Mouse (Mus musculus): ENCODE data around the gene Kcnq2. TPM values are rescaled to one million over a fixed set of nuclear protein-coding genes. Genes with fewer than 3 reads are reported as not detected.
A peak's percentile ranks its signal among the peaks of the same experiment; 100 is the strongest.

Kcnq2 gene
- polyA plus RNA-seq, 1 experiment from 2014 or later: 1.5 TPM

- Histone ChIP-seq H3K27me3 (ENCODE audit: control insufficient read depth, insufficient read depth, low read length) (peaks cover 36% of the 10 kb centered on the region), H3K9ac (replicated peaks; ENCODE audit: low read length) (no peak overlapping the region), H3K36me3 (replicated peaks; ENCODE audit: control insufficient read depth, insufficient read depth, low read depth, low read length) (no peaks in the 10 kb centered on the region), H3K4me2 (ENCODE audit: low read depth, low read length) (no peak overlapping the region), H3K4me3 (ENCODE audit: low read depth, low read length) (no peak overlapping the region), H3K27ac (replicated peaks; ENCODE audit: low read depth, low read length) (no peak overlapping the region), H3K4me1 (ENCODE audit: control insufficient read depth, insufficient read depth, low read length) (peaks cover 2% of the 10 kb centered on the region; the same call in 1 of the 2 replicates), H3K9me3 (replicated peaks; ENCODE audit: control insufficient read depth, low read length) (no peaks in the 10 kb centered on the region)
- DNase-seq (ENCODE audit: low spot score): no peak
- no peak for ATAC-seq (replicated peaks; ENCODE audit: insufficient number of reproducible peaks, low FRiP score, low TSS enrichment, low read depth)
- WGBS: 54% methylated on average over 7 of the region's 7 CpGs
These were observed 24.0 kb upstream of the Kcnq2 start for GRCm38 (mm10) chr2:181159091-181159514.

GRCm38 (mm10) chr2:181158471-181158870 is 23.4 kb upstream of the Kcnq2 start:
- peaks cover 36% of the 10 kb centered on the region for H3K27me3 ChIP-seq (ENCODE audit: control insufficient read depth, insufficient read depth, low read length)
- H3K27ac ChIP-seq (replicated peaks; ENCODE audit: low read depth, low read length): no peak overlapping the region
- no peak overlapping the region for H3K4me2 ChIP-seq (ENCODE audit: low read depth, low read length)
- no peaks in the 10 kb centered on the region for H3K36me3 ChIP-seq (replicated peaks; ENCODE audit: control insufficient read depth, insufficient read depth, low read depth, low read length)
- DNase-seq (ENCODE audit: low spot score): no peak
- H3K9ac ChIP-seq (replicated peaks; ENCODE audit: low read length): no peak overlapping the region
- no peak overlapping the region for H3K4me3 ChIP-seq (ENCODE audit: low read depth, low read length)
- ATAC-seq (replicated peaks; ENCODE audit: insufficient number of reproducible peaks, low FRiP score, low TSS enrichment, low read depth): no peak
- peaks cover 2% of the 10 kb centered on the region; the same call in 1 of the 2 replicates for H3K4me1 ChIP-seq (ENCODE audit: control insufficient read depth, insufficient read depth, low read length)
- 74% methylated on average over 2 of the region's 2 CpGs for WGBS
- H3K9me3 ChIP-seq (replicated peaks; ENCODE audit: control insufficient read depth, low read length): no peaks in the 10 kb centered on the region

- WGBS: 76% methylated on average over 6 of the region's 6 CpGs
- Histone ChIP-seq H3K9ac (replicated peaks; ENCODE audit: low read length) (no peak overlapping the region), H3K4me2 (ENCODE audit: low read depth, low read length) (no peak overlapping the region), H3K27me3 (ENCODE audit: control insufficient read depth, insufficient read depth, low read length) (peaks cover 36% of the 10 kb centered on the region), H3K4me1 (ENCODE audit: control insufficient read depth, insufficient read depth, low read length) (peaks cover 2% of the 10 kb centered on the region; the same call in 1 of the 2 replicates), H3K9me3 (replicated peaks; ENCODE audit: control insufficient read depth, low read length) (no peaks in the 10 kb centered on the region), H3K4me3 (ENCODE audit: low read depth, low read length) (no peak overlapping the region), H3K36me3 (replicated peaks; ENCODE audit: control insufficient read depth, insufficient read depth, low read depth, low read length) (no peaks in the 10 kb centered on the region), H3K27ac (replicated peaks; ENCODE audit: low read depth, low read length) (no peak overlapping the region)
- ATAC-seq (replicated peaks; ENCODE audit: insufficient number of reproducible peaks, low FRiP score, low TSS enrichment, low read depth) (no peak), DNase-seq (ENCODE audit: low spot score) (no peak)
These were observed 22.7 kb upstream of the Kcnq2 start for GRCm38 (mm10) chr2:181157716-181158302.

GRCm38 (mm10) chr2:181157180-181157579 is 22.1 kb upstream of the Kcnq2 start:
- DNase-seq (ENCODE audit: low spot score) (no peak), ATAC-seq (replicated peaks; ENCODE audit: insufficient number of reproducible peaks, low FRiP score, low TSS enrichment, low read depth) (no peak)
- Histone ChIP-seq H3K36me3 (replicated peaks; ENCODE audit: control insufficient read depth, insufficient read depth, low read depth, low read length) (no peaks in the 10 kb centered on the region), H3K9me3 (replicated peaks; ENCODE audit: control insufficient read depth, low read length) (no peaks in the 10 kb centered on the region), H3K27me3 (ENCODE audit: control insufficient read depth, insufficient read depth, low read length) (peaks cover 36% of the 10 kb centered on the region), H3K9ac (replicated peaks; ENCODE audit: low read length) (peak overlapping the region; percentile 48; the same call in 1 of the 2 replicates), H3K4me3 (ENCODE audit: low read depth, low read length) (no peak overlapping the region; the same call in 1 of the 2 replicates), H3K4me2 (ENCODE audit: low read depth, low read length) (no peak overlapping the region), H3K27ac (replicated peaks; ENCODE audit: low read depth, low read length) (no peak overlapping the region), H3K4me1 (ENCODE audit: control insufficient read depth, insufficient read depth, low read length) (peaks cover 2% of the 10 kb centered on the region; the same call in 1 of the 2 replicates)
- WGBS: 78% methylated on average over 4 of the region's 4 CpGs

GRCm38 (mm10) chr2:181156248-181157121 is 21.4 kb upstream of the Kcnq2 start, which contains the start of gene Eef1a2:
TSS of gene Eef1a2 (minus strand) at chr2:181157014.
- H3K36me3 ChIP-seq (replicated peaks; ENCODE audit: control insufficient read depth, insufficient read depth, low read depth, low read length): no peaks in the 10 kb centered on the region
- no peaks in the 10 kb centered on the region for H3K9me3 ChIP-seq (replicated peaks; ENCODE audit: control insufficient read depth, low read length)
- ATAC-seq (replicated peaks; ENCODE audit: insufficient number of reproducible peaks, low FRiP score, low TSS enrichment, low read depth): 0 out of 2 replicates have a peak, but pooled peaks have one; percentile 15
- H3K4me3 ChIP-seq (ENCODE audit: low read depth, low read length): peak within 1 kb of the TSS; percentile 30
- 4% methylated on average over 55 of the region's 55 CpGs for WGBS
- H3K27ac ChIP-seq (replicated peaks; ENCODE audit: low read depth, low read length): no peak within 1 kb of the TSS
- H3K4me2 ChIP-seq (ENCODE audit: low read depth, low read length): peak within 1 kb of the TSS; percentile 76
- H3K9ac ChIP-seq (replicated peaks; ENCODE audit: low read length): peak within 1 kb of the TSS; percentile 48
- H3K4me1 ChIP-seq (ENCODE audit: control insufficient read depth, insufficient read depth, low read length): peaks cover 2% of the 10 kb centered on the region; the same call in 1 of the 2 replicates
- DNase-seq (ENCODE audit: low spot score): peak; percentile 21
- H3K27me3 ChIP-seq (ENCODE audit: control insufficient read depth, insufficient read depth, low read length): peaks cover 36% of the 10 kb centered on the region

- Histone ChIP-seq H3K9me3 (replicated peaks; ENCODE audit: control insufficient read depth, low read length) (no peaks in the 10 kb centered on the region), H3K9ac (replicated peaks; ENCODE audit: low read length) (no peak overlapping the region), H3K27ac (replicated peaks; ENCODE audit: low read depth, low read length) (no peak overlapping the region), H3K27me3 (ENCODE audit: control insufficient read depth, insufficient read depth, low read length) (peaks cover 36% of the 10 kb centered on the region), H3K4me2 (ENCODE audit: low read depth, low read length) (no peak overlapping the region), H3K36me3 (replicated peaks; ENCODE audit: control insufficient read depth, insufficient read depth, low read depth, low read length) (no peaks in the 10 kb centered on the region), H3K4me1 (ENCODE audit: control insufficient read depth, insufficient read depth, low read length) (peaks cover 2% of the 10 kb centered on the region; the same call in 1 of the 2 replicates), H3K4me3 (ENCODE audit: low read depth, low read length) (no peak overlapping the region)
- 53% methylated on average over 4 of the region's 4 CpGs for whole genome bisulfite sequencing
- ATAC-seq (replicated peaks; ENCODE audit: insufficient number of reproducible peaks, low FRiP score, low TSS enrichment, low read depth) (no peak), DNase-seq (ENCODE audit: low spot score) (no peak)
These were observed 20.7 kb upstream of the Kcnq2 start for GRCm38 (mm10) chr2:181155801-181156200.

GRCm38 (mm10) chr2:181154831-181155415 is 19.8 kb upstream of the Kcnq2 start:
- peaks cover 2% of the 10 kb centered on the region; the same call in 1 of the 2 replicates for H3K4me1 ChIP-seq (ENCODE audit: control insufficient read depth, insufficient read depth, low read length)
- WGBS: 83% methylated on average over 8 of the region's 8 CpGs
- H3K4me2 ChIP-seq (ENCODE audit: low read depth, low read length): no peak overlapping the region
- no peak for DNase-seq (ENCODE audit: low spot score)
- no peaks in the 10 kb centered on the region for H3K9me3 ChIP-seq (replicated peaks; ENCODE audit: control insufficient read depth, low read length)
- H3K9ac ChIP-seq (replicated peaks; ENCODE audit: low read length): no peak overlapping the region
- H3K27ac ChIP-seq (replicated peaks; ENCODE audit: low read depth, low read length): no peak overlapping the region
- H3K36me3 ChIP-seq (replicated peaks; ENCODE audit: control insufficient read depth, insufficient read depth, low read depth, low read length): no peaks in the 10 kb centered on the region
- no peak overlapping the region for H3K4me3 ChIP-seq (ENCODE audit: low read depth, low read length)
- ATAC-seq (replicated peaks; ENCODE audit: insufficient number of reproducible peaks, low FRiP score, low TSS enrichment, low read depth): no peak
- peaks cover 36% of the 10 kb centered on the region for H3K27me3 ChIP-seq (ENCODE audit: control insufficient read depth, insufficient read depth, low read length)

Data from embryonic facial prominence, embryonic 11.5 days (tissue).